Mouse (Mus musculus): ENCODE results near the gene Gm9803.

Gene Gm9803

DNA sequence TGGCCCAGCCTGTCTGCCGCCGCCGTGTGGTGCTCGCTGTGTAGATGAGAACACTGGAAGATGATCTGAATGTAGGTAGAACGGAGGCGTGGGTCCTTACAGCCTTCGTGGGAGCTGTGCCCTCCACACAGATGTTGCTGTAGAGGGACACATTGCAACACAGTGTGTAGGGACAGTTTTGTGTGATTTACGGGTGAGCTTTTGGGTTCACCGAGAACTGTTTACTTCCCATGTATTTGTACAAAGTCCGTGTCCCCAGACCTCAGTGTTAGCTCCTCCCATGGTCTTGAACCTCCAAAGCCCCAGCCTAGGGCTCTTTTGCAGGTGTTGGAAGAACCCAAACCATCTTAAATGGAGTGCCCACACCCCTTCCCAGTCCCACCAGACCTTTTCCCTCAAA lies 10.9 kb upstream of the Gm9803 start:
- DNase-seq (ENCODE audit: low spot score in 2 of 2) = no peak

- no peak for DNase-seq (ENCODE audit: low spot score in 2 of 2)
These were observed 6.8 kb upstream of the Gm9803 start for GRCm38 (mm10) chr10:43516992-43517660.

DNA sequence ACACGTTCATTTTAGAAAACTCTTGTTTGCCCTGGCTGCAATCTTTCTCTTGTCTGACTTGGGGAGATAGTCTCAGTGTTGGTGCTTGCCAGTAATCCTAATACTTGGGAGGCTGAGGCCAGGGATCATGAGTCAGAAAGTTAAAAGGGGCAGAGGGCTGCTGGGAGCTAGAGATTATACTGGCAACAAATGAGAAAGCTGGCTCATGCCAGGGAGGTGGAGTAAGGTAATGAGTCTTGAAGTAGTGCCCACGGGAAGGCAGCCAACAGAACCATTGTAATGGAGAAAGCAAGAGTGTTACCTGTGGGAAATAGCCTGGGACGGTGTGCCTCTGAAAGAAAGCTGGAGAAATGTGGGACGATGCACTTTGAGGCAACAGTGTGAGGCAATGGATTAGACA lies 6.0 kb upstream of the Gm9803 start:
- no peak for DNase-seq (ENCODE audit: low spot score in 2 of 2)

DNA sequence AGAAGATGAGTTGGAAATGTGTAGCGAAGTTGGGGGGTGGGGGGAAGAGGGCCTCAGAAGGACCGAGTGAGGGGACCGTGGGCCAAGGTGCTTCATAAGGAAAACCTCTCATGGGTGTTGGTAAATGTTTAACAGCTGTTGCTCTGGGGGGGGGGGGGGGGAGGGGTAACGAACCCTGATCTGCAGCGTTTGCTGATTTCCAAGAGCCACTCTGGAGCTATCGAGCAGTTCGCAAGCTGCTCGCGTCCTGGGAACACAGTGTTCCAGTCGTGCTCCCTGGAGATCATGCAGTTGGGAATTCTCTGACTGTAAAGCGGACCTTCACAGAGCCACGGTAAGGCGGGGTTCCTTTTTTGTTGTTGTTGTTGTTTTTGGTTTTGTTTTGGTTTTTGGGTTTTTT lies 5.5 kb upstream of the Gm9803 start:
- DNase-seq (ENCODE audit: low spot score in 2 of 2) = no peak

- DNase-seq (ENCODE audit: low spot score in 2 of 2) = no peak
These were observed 3.9 kb upstream of the Gm9803 start for GRCm38 (mm10) chr10:43519977-43520376.

DNA sequence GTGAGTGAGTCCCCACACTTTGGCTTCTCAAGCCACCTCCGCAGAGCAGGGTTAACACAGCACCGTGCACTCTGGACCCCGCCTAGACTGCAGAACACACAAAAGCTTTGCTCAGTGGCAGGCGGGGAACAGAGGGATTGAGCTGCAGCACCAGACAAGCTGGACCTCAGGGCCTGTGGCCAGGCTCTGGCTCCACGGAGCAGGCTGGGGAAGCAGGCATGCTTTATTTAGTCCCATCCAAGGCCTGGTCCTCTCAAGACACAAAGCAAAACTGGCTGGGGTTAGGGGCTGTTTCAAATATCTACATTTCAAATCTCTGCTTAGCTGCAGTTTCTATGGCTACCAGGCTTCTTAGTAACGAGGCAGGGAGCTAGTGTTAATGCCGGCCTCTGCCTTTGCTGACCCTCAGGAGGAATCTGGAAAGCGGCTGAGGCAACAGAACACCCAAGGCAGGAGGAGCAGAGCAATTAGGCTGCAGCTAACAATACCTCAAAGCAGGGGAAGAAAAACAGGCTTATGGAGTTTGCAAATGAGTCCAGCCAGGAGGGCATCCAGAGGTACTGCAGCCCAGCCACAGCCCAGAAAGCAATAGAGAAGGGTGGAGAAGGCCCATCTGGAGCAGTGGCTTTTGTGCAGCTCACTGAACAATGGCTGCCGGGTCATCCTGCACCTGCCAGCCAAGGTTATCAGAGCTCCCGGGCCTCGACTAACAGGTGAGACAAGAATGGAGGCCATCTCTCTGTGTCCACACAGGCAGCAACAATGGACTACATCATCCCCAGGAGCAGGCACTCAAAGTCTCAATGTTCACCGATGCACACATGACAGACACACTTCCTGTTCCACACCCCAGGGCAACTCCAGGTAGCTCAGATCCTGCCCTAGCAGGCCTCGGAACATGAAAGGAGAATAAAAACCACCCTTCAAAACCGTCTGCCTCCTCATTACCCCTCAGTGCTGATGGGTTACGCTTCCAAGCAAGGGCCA lies 3.7 kb downstream of the Gm9803 start:
- peak in 1 of 2 experiments; percentile 41 for DNase-seq (ENCODE audit: low spot score in 2 of 2)

DNA sequence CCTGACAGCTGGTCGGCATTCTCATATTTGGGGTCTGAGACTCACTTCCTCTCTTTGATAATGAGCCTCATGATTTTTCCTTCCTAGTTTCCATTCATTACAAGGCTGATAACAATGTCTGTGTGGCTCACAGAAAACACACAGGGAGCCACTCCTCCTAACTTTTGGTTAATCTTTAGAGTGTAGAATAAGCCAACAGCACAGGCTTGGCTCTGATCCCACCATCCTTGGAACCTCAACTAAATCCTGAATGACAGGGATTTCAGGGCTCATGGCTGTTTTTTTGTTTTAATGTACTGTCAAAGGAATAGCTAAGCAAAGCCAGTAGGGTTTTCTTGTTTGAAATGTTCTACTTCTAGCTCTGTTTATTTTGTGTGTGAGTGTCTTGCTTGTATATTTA lies 10.5 kb downstream of the Gm9803 start:
- DNase-seq (ENCODE audit: low spot score in 2 of 2) = no peak

GRCm38 (mm10) chr10:43537652-43538051 lies 13.8 kb downstream of the Gm9803 start:
- no peak for DNase-seq (ENCODE audit: low spot score in 2 of 2)

DNA sequence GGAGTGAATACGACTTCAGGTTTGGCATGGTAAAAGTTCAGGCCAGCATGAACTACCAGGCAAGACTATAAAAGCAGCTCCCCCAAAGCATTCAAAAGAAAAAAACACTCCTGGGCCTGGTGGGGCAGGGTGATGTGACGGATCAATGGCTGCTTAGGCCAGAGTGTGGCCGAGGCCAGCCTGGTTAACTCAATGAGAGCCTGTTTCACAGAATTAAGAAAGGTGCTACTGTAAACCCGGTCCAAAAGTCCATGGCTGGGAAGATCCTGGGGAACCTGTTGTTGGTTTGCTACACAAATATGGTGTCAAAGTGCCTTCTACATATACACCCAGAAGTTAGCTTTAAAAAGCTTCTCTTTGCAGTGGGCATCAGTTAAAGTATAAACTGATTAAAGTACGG lies 14.9 kb downstream of the Gm9803 start:
- DNase-seq (ENCODE audit: low spot score in 2 of 2) = no peak

GRCm38 (mm10) chr10:43539746-43540310 lies 15.9 kb downstream of the Gm9803 start:
- no peak for DNase-seq (ENCODE audit: low spot score in 2 of 2)

DNA sequence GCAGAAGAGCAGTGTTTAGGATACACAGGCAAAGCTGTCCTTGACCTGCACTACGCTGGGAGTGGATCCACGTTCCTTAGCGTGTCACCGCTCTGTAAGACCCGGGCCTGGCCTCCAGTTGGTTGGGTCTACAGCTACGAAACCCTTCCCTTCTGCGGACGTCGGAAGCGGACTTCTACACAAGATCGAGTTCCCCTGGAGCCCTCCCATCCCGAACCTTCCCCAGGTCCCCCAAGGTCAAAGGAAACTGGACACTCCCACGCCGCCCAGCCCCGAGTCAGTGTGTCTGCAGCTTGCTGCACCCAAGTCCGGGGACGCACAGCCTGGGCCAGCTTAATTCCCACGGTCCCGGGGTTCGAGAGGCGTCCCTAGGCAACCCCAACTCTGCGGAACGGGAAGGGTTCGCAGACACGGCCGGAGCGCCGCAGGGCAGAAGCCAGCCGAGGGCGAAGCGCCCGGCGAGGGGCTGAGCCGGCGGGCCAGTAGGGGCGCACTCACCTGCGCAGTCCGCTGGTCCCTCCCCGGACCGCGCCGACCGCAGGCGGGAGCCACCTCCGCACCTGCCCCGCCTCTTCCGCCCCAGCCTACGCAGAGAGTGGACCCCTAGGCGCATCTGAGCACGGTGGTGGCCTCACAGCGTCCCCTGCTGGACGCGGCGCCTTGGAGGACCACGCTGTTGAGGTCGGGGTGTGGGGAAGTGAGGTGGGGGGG lies 16.7 kb downstream of the Gm9803 start, which contains the start of gene 1700021F05Rik:
Gene 1700021F05Rik, minus strand, starts transcription at position 553 of the 711 bp plus-strand sequence.
- DNase-seq (ENCODE audit: low spot score in 2 of 2) = peak; percentile 91 to 94

DNA sequence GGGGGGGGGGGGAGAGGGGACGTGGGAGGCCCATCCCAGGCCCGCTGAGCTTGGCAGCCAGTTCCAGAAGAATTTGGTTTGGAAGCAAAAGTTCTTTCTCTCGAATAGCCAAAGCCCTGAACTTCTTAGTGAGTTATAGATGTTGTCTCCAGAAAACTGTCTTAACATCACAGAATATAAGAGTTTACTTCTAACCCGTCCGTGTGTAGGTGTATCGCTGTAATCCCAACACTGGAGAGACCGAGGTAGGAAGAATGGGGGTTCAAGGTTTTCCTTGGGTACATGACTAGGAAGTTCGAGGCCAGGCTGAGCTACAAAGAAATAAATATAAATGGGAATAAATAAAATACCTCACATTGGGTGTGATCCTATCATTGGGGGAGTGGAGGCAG lies 17.3 kb downstream of the Gm9803 start:
- DNase-seq (ENCODE audit: low spot score in 2 of 2) = no peak

DNA sequence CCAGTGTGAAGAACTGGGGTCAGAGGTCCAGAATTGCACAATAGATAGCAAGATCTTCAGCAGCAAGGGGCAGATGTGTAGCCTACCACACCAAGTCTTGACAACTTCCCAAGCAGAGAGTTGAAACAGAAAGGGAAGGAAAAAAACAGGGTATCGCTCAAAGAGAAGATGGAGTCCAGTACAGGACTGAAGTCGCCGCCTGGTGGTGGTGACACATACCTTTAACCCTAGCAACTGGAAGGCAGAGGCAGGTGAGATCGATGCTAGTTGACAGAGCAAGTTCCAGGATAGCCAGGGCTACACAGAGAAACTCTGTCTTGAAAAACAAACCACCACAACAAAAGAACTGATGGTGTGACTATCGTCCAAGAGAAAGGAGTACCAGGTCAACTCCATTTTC lies 25.5 kb downstream of the Gm9803 start:
- no peak for DNase-seq (ENCODE audit: low spot score in 2 of 2)

- no peak for DNase-seq (ENCODE audit: low spot score in 2 of 2)
These were observed 27.0 kb downstream of the Gm9803 start for GRCm38 (mm10) chr10:43550923-43551322.

GRCm38 (mm10) chr10:43551388-43551787 lies 27.5 kb downstream of the Gm9803 start:
- DNase-seq (ENCODE audit: low spot score in 2 of 2) = no peak

GRCm38 (mm10) chr10:43557630-43558165 lies 33.8 kb downstream of the Gm9803 start:
- DNase-seq (ENCODE audit: low spot score in 2 of 2) = no peak

- no peak for DNase-seq (ENCODE audit: low spot score in 2 of 2)
These were observed 35.4 kb downstream of the Gm9803 start for GRCm38 (mm10) chr10:43559313-43559712.

DNA sequence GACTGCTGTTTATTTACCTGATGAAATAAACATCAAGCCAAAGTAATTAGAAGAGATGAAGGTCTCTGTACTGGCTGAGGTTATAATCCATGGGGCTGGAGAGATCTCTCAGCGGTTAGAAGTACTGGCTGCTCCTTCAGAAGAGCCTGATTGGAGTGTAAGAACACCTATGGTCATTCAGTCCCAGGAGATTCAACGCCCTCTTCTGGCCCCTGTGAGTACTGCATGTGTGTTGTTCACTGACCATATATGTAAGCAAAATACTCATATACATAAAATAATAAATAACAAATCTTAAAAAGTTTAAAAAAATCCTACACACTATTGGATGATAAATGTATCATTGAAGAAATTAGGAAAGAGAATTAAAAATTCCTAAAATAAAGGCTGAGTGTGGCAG lies 36.9 kb downstream of the Gm9803 start:
- no peak for DNase-seq (ENCODE audit: low spot score in 2 of 2)

DNA sequence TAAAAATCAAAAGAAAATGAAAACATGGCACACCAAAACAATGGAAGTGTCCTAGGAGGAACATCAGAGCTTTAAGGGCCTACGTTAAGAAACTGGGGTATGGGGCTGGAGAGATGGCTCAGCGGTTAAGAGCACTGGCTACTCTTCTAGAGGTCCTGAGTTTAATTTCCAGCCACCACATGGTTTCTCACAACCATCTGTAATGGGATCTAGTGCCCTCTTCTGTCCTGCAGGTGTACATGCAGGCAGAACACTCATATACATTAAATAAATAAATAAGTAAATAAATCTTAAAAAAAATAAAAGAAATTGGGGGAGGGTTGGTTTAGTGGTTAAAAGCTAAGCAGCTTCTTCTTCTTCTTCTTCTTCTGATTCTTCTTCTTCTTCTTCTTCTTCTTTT lies 37.4 kb downstream of the Gm9803 start:
- DNase-seq (ENCODE audit: low spot score in 2 of 2) = no peak

Measured in frontal cortex, postnatal 10 days (tissue).